Mouse (Mus musculus) heart, adult 2 months (tissue): ENCODE measurements at regions not wholly inside any gene's neighbourhood (a gene's known extent, or its start where the extent isn't known, plus 50 kb on each side); places are given as distances from the start of the nearest gene placed in this dataset.

ENCODE experiments used
- CTCF ChIP-seq: fragments of 200-600 bp; IDR thresholded peaks from 2 replicates; pipeline ENCODE4 v1.8.1; 2022; ENCODE audit warnings: antibody characterized with exemption, mild to moderate bottlenecking, moderate library complexity
- EP300 ChIP-seq: fragments of 200-500 bp; IDR thresholded peaks from 2 replicates; pipeline ENCODE4 v1.6.1; 2011; ENCODE audit warnings: low read depth, low read length, control low read depth; ENCODE audit not compliant: insufficient read depth

DNA sequence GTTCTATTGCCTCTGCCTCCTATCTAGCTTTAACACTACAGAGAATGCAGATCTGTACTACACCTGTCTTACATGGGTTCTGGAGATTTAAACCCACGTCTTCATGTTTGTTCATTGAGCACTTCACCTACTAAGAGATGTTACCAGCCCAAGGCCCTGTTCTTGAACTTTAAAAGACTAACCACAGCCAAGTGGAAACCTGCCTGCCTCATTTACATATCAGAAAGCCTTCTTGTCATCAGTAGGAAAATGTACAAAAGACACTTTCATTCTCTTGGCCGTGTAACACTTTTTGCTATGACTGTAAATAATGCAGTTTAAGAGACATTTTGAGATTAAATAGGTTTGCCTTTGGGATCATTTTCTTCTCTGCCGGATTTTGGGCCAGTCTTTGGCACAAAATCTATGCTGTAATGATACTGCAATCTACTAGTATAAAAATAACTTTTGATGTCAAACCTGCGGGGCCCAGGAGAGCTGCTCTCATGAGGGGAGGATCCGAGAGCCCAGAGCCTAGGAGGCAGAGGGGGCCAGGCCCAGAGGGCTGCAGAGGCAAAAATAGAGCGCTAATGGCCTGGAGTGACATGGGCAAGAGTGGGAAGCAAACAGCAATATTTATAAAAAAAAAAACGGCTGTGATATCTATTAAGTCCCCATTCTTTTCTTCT, 318.4 kb upstream of the Myo3a start:
- TF ChIP-seq CTCF: no peak
- TF ChIP-seq EP300: no peak
